Mouse (Mus musculus): ENCODE results near the gene Ear6. TPM values are rescaled to one million over a fixed set of nuclear protein-coding genes. Genes with fewer than 3 reads are reported as not detected.

The Ear6 gene
- not detected in 2 replicates for polyA plus RNA-seq (2015; fragmentation: Nextera tagmentation; extraction: Ambion mirVana)

GRCm38 (mm10) chr14:51853399-51853798 is at the start of gene Ear6:
Gene Ear6, plus strand, starts transcription at chr14:51853699.

GRCm38 (mm10) chr14:51884598-51885331 is 31.3 kb downstream of the Ear6 start, which contains the start of gene Mettl17:
Gene Mettl17, plus strand, starts transcription at chr14:51884842.

DNA sequence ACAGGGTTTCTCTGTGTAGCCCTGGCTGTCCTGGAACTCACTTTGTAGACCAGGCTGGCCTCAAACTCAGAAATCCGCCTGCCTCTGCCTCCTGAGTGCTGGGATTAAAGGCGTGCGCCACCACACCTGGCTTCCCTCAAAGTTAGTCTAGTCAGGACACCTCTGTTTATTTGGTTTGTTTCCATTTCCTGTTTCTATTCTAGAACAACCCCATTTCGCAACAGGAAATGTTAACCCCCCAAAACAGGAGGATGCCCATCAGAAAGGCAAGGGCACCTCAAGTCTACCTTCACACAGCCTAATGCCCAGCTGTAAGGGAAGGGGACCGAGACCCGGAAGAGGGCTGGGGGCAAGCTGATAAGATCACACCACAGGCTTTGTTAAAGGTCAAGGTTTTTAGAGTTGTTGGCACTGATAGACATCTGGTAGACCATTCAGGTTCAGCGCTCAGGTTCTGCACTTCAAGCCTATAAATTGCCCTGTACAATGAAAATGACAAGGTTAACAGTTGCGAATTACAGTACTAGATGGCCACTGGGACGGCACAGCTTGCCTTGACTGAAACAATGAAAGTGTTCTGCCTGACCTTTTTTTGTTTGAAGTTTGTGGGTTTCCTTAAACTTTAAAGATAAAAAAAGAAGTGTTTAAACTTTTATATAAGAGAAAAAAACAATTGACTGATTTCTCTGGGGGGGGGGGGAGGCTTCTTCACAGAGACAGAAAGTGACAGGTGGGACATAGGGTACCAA is 38.9 kb downstream of the Ear6 start, which contains the start of gene Slc39a2:
Slc39a2 (plus strand) TSS at position 699 of the 749 bp plus-strand sequence.

Small RNA genes within 50 kb of the gene (microRNA-seq; reads per million reads assigned to microRNA genes)
- gene Gm27375: 0 reads per million in 2 experiments

Other genes with a start within 250 kb of the Ear6 start
- not detected in 2 replicates for gene Gm17078, start 242.4 kb upstream of the Ear6 start, polyA plus RNA-seq (2015; fragmentation: Nextera tagmentation; extraction: Ambion mirVana)
- gene Gm4181, start 218.0 kb upstream of the Ear6 start, polyA plus RNA-seq (2015; fragmentation: Nextera tagmentation; extraction: Ambion mirVana): not detected in 2 replicates
- gene Gm17079, start 158.2 kb upstream of the Ear6 start, polyA plus RNA-seq (2015; fragmentation: Nextera tagmentation; extraction: Ambion mirVana): not detected in 2 replicates
- not detected in 2 replicates for gene Gm5800, start 136.5 kb upstream of the Ear6 start, polyA plus RNA-seq (2015; fragmentation: Nextera tagmentation; extraction: Ambion mirVana)
- gene Ang4, start 80.1 kb upstream of the Ear6 start, polyA plus RNA-seq (2015; fragmentation: Nextera tagmentation; extraction: Ambion mirVana): not detected in 2 replicates
- gene AY358078, start 53.7 kb upstream of the Ear6 start, polyA plus RNA-seq (2015; fragmentation: Nextera tagmentation; extraction: Ambion mirVana): not detected in 2 replicates
- gene Mettl17, start 31.1 kb downstream of the Ear6 start, polyA plus RNA-seq (2015; fragmentation: Nextera tagmentation; extraction: Ambion mirVana): 17.5 and 17.6 TPM in 2 replicates
- gene Slc39a2, start 39.2 kb downstream of the Ear6 start, polyA plus RNA-seq (2015; fragmentation: Nextera tagmentation; extraction: Ambion mirVana): 0.08 and 0.66 TPM in 2 replicates
- gene Ndrg2, start 60.5 kb downstream of the Ear6 start, polyA plus RNA-seq (2015; fragmentation: Nextera tagmentation; extraction: Ambion mirVana): 458 and 572 TPM in 2 replicates
- not detected in 2 replicates for gene Tppp2, start 64.7 kb downstream of the Ear6 start, polyA plus RNA-seq (2015; fragmentation: Nextera tagmentation; extraction: Ambion mirVana)
- gene Rnase13, start 69.1 kb downstream of the Ear6 start, polyA plus RNA-seq (2015; fragmentation: Nextera tagmentation; extraction: Ambion mirVana): not detected in 2 replicates
- 52.4 and 58.5 TPM in 2 replicates for gene Arhgef40, start 131.0 kb downstream of the Ear6 start, polyA plus RNA-seq (2015; fragmentation: Nextera tagmentation; extraction: Ambion mirVana)
- 0.61 TPM in 1 of 2 replicates, not detected in the other for gene Tmem253, start 162.0 kb downstream of the Ear6 start, polyA plus RNA-seq (2015; fragmentation: Nextera tagmentation; extraction: Ambion mirVana)
- 7.3 and 9.4 TPM in 2 replicates for gene Zfp219, start 167.0 kb downstream of the Ear6 start, polyA plus RNA-seq (2015; fragmentation: Nextera tagmentation; extraction: Ambion mirVana)
- gene Olfr221, start 188.8 kb downstream of the Ear6 start, polyA plus RNA-seq (2015; fragmentation: Nextera tagmentation; extraction: Ambion mirVana): not detected in 2 replicates